Mouse (Mus musculus) yolk sac, embryonic 10.5 days (tissue): ENCODE results near the gene AY358078.
"Not testable (repeated sequence)": the region's sequence is repeated elsewhere in the genome, so short reads cannot be mapped to it uniquely, and the experiment has no call there.

Source experiments
- DNase-seq: peaks from one replicate; pipeline ENCODE4 v3.0.0-alpha.2; 2017; ENCODE audit warnings: low spot score

AY358078 gene

DNA sequence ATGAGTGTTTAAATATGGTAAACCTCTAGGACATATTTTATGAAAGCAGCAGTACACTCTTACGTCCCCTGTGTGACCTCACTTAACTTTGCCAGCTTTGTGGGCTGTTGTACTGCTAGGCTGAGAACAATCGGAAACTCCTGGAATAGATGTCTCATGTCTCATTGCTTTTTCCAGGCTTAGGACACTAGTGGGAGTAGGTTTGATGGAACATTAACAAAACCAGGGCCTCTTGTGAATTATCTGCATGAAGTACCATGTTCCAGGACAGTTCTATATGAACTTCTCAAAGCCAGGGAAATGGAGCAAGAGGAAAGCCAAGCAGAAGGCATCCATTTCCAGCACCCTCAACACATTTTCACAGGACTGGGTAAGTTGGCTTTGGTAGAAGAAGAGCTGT is at the start of gene AY358078:
AY358078 (plus strand) TSS at position 301 of the 400 bp plus-strand sequence.
- DNase-seq = no peak

- no peak for DNase-seq
Measured at GRCm38 (mm10) chr14:51755944-51756343, 43.9 kb upstream of the AY358078 start.

DNA sequence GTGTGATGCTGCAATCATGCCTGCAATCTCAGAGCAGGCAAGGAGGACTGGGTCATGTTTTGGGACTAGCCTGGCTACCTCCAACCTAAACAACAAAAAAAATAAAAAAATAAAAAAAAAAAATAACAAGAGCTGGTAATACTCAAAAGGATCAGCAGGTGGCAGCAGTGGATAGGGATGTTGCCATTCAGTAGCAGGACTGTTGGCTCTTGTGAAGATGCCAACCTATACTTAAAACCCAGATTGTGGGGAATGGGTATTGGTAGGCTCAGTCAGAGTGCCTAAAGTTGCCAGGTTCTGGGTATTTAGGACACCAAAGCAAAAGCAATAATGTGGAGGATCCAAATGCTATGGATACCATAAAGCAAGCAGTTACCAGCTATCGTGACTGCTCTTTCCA is 28.5 kb upstream of the AY358078 start:
- not testable (repeated sequence) for DNase-seq

- DNase-seq = no peak
Measured at GRCm38 (mm10) chr14:51773490-51773889, 26.4 kb upstream of the AY358078 start, which contains the start of gene Ang4. Ang4 (minus strand) TSS chr14:51773590.

DNA sequence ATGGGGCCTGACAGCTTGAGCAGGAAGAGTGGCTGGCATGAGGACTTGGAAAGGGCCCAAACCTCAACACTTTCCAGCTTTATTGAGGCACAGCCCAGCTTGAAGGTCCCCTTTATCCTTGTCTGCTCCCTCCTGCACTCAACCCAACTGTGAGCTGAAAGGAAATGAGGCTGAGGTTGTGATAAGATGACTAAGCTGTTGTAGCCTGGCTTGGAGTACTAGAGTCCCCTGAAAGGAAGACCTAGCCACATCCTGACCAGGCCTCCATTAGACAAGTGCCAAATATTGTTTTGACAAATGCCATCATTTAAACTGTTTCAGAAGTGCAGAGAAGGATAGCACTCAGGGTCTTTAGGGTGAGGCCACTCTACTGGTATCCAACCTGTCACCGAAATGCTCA is 22.1 kb upstream of the AY358078 start:
- DNase-seq = no peak

- no peak for DNase-seq
Measured at GRCm38 (mm10) chr14:51778865-51779481, 20.9 kb upstream of the AY358078 start.

- DNase-seq = no peak
Measured at GRCm38 (mm10) chr14:51786335-51786734, 13.5 kb upstream of the AY358078 start.

- no peak for DNase-seq
Measured at GRCm38 (mm10) chr14:51787061-51787460, 12.8 kb upstream of the AY358078 start.

DNA sequence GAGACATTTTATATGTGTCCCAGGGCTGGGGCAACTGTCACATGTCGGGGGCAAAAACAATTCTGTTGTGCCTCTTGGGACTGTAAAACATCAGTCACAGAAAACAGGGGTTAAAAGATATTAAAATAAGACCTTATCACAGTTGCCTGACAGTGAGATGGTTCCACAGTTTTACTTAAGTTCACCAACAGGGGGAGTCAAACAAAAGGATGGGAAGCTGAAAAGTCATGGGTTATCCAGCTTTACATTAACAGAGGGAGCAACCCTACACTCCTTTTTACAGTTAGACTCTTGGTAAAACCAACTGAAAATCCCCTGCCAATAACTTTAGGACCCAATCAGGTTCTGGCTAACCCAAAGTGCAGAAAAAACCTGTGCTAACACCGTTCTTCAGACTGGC is 10.7 kb upstream of the AY358078 start:
- DNase-seq = no peak

DNA sequence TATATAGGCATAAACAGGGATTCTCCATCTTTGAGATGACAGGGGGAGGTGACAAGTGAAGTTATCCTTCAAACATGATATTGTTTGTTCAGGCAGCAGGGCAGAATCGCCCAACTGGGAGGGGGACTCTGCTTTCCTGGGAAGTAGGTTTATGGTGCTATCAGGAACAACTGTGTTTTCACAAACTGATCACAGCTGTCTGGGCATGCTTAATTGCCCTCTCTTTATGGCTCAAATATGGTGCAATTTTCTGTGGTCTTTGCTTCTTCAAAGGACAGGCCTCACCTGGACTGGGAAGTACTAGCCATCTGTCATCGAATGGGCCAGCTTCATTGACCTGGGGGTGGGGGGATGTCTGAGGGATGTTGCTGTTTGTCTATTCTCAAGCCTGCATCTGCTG is 5.7 kb upstream of the AY358078 start:
- no peak for DNase-seq

- DNase-seq = no peak
Measured at GRCm38 (mm10) chr14:51826625-51827024, 26.8 kb downstream of the AY358078 start.

- DNase-seq = not testable (repeated sequence)
Measured at GRCm38 (mm10) chr14:51827842-51828241, 28.0 kb downstream of the AY358078 start.

DNA sequence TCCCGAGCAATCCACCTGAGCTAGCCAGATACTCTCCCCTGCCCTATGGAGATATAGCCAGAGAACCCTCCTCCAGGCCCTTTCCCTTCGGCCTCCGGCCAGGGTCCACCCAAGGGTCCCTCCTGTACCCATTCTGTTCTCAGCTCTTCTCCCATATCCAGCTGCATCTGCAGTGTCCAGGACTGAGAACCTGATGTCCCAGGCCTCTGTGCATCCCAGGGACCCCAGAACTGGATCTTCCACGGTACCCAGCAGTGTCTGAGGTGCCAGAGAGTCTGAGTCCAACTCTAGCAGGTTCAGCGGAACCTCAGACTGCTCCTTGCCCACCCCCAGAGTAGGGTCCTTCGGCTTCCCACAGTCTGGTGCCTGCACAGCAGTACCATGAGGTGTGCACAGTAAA is 29.3 kb downstream of the AY358078 start:
- DNase-seq = no peak

DNA sequence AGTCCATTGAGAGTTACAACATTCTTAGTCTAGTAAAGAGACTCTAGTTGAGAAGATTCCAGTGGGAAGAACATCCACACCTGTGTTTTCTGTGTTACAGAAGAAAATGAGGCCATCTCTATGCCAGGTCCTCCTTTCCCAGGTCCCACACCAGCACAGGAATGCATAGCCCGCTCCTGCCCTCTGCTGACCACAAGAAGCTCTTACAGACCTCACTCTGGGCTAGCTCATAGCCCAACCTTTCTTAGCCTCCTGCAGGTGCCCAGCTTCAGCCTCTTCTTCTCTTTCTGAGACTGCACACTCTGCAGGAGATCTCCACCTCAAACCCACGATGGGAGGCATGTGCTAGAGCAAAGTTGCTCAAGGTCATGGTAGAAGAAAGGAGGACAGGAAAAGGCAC is 38.6 kb downstream of the AY358078 start:
- DNase-seq = not testable (repeated sequence)

GRCm38 (mm10) chr14:51842250-51842649 is 42.4 kb downstream of the AY358078 start:
- no peak for DNase-seq

DNA sequence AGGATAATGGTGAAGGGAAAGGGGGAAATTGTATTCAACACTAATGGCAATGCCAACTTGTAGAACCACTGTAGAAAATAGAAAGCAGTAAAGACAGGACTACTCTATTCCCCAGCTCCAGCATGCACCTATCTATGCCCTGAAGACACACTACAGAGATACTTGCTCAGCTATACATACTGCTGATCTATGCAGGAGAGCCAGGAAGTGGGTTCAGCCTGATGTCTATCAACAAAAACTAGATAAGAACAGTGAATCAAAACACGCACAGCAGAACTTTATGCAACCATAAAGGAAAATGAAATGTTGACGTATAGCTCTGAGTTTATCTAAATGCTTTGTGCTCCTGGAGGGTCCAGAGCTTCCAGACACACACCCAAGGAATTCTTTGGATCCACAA is 42.9 kb downstream of the AY358078 start:
- DNase-seq = no peak

DNA sequence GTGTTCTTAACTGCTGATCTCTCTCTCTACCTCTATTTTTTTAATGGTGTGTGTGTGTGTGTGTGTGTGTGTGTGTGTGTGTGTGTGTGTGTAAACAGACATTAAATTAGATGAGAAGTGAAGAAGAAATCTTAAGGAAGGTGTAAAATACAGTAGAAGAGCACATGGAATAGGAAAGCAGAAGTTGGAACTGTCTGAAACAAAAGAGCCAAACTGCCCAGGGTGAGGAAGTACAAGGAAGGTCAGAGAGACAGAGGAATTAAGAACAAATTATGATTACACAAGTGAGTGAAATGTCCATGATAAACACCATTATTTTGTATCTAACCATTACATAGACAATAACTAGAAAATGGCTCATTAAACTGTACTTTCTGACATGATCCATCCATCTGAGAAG is 44.0 kb downstream of the AY358078 start:
- no peak for DNase-seq

DNA sequence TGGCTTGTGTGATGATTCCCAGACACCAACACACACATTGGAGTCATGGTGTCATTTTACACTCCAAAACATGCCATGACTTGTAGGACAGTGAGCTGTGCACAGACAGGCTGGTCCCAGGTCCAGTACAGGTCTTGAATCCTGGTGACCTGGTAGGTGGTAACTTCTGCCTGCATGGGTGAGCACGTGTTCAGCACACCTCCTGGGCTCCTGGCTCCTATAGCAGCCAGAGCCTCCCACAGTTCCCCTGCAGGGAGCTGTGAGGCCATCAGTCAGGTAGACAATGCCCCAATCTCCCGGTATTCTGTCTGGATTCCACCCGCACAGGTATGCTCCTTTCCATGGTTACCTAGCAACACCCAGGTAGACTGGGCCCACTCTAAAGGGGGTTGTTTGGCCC is 46.7 kb downstream of the AY358078 start:
- DNase-seq = no peak

GRCm38 (mm10) chr14:51851006-51851405 is 51.2 kb downstream of the AY358078 start:
- DNase-seq = not testable (repeated sequence)

GRCm38 (mm10) chr14:51853399-51853798 is 53.6 kb downstream of the AY358078 start, which contains the start of gene Ear6:
Ear6 (plus strand) TSS chr14:51853699.
- no peak for DNase-seq

DNA sequence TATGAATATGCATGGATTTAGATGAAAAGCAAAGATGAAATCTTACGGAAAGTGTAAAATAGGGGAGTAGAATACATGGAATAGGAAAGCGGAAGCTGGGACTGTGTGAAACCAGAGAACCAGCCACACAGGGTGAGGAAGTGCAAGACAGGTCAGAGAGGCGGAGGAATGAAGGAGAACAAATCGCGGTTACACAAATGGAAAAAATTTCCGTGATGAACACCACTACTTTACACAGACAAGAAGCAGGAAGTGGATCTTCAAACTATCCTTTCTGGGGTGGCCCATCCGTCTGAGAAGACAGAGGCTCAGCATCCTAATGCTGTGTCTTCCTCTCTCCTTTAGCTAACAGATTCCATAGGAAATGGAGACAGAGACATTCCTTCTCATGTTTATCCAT is 55.4 kb downstream of the AY358078 start:
- DNase-seq = not testable (repeated sequence)

DNA sequence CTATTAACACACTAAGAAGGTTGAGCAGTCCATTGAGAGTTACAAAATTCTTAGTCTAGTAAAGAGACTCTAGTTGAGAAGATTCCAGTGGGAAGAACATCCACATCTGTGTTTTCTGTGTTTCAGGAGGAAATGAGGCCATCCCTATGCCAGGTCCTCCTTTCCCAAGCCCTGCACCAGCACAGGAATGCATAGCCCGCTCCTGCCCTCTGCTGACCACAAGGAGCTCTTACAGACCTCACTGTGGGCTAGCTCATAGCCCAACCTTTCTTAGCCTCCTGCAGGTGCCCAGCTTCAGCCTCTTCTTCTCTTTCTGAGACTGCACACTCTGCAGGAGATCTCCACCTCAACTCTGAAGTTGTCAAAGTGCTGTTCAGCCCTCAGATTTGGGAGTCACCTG is 63.8 kb downstream of the AY358078 start:
- not testable (repeated sequence) for DNase-seq

- DNase-seq = no peak
Measured at GRCm38 (mm10) chr14:51870756-51871155, 70.9 kb downstream of the AY358078 start.

DNA sequence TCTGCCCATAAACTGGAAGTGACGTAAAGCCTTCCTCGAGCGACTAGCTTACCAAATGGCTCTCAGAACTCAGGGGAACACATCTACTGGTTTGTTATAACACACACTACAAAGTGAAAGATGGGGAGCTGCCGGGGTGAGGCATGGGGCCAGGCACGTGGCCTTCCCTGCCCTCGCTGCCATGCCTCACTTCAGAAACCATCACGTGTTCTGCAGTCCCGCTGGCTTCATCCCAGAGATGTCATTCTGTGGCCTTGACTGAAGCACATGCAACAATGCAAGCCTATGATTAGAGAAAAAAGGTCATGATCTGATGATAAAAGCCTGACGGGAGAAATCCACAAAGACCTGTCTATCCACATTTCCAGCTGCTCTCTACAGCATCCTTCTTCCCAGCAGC is 71.9 kb downstream of the AY358078 start:
- DNase-seq = no peak
